Mouse (Mus musculus): ENCODE results near the gene Hnmt.
"Not testable (repeated sequence)": the region's sequence is repeated elsewhere in the genome, so short reads cannot be mapped to it uniquely, and the experiment has no call there.

The Hnmt gene

GRCm38 (mm10) chr2:24049344-24049990, at the start of gene Hnmt:
Gene Hnmt (minus strand): TSS chr2:24049394.
- DNase-seq = no peak

- DNase-seq = no peak
These were observed 47.3 kb upstream of the Hnmt start, which contains the start of gene Tbpl2 for GRCm38 (mm10) chr2:24096495-24096894. Gene Tbpl2 (minus strand): TSS chr2:24096595.

- DNase-seq = no peak
These were observed 41.7 kb upstream of the Hnmt start for GRCm38 (mm10) chr2:24090921-24091320.

- DNase-seq = no peak
These were observed 1.3 kb upstream of the Hnmt start for GRCm38 (mm10) chr2:24050459-24050858.

- DNase-seq = peak; percentile 3
These were observed 605 bp downstream of the Hnmt start for GRCm38 (mm10) chr2:24048480-24049097.

- DNase-seq = no peak
These were observed 1.4 kb downstream of the Hnmt start for GRCm38 (mm10) chr2:24047551-24048479.

GRCm38 (mm10) chr2:24042901-24043300, 6.3 kb downstream of the Hnmt start:
- no peak for DNase-seq

- no peak for DNase-seq
These were observed 8.7 kb downstream of the Hnmt start for GRCm38 (mm10) chr2:24040531-24040930.

- DNase-seq = not testable (repeated sequence)
These were observed 29.8 kb downstream of the Hnmt start for GRCm38 (mm10) chr2:24019386-24019785.

GRCm38 (mm10) chr2:24018966-24019365, 30.2 kb downstream of the Hnmt start:
- no peak for DNase-seq

GRCm38 (mm10) chr2:24014957-24015356, 34.2 kb downstream of the Hnmt start:
- no peak for DNase-seq

GRCm38 (mm10) chr2:23999323-23999722, 49.9 kb downstream of the Hnmt start:
- no peak for DNase-seq

GRCm38 (mm10) chr2:23998836-23999235, 50.4 kb downstream of the Hnmt start:
- DNase-seq = no peak

GRCm38 (mm10) chr2:23996830-23997229, 52.4 kb downstream of the Hnmt start:
- no peak for DNase-seq

GRCm38 (mm10) chr2:23990034-23990573, 59.1 kb downstream of the Hnmt start:
- DNase-seq = not testable (repeated sequence)

GRCm38 (mm10) chr2:23987283-23987682, 61.9 kb downstream of the Hnmt start:
- DNase-seq = no peak

GRCm38 (mm10) chr2:23983343-23983742, 65.9 kb downstream of the Hnmt start:
- no peak for DNase-seq

GRCm38 (mm10) chr2:23982860-23983259, 66.3 kb downstream of the Hnmt start:
- no peak for DNase-seq

- not testable (repeated sequence) for DNase-seq
These were observed 88.4 kb downstream of the Hnmt start for GRCm38 (mm10) chr2:23960659-23961274.
